Mouse (Mus musculus) megakaryocyte-erythroid progenitor cell, adult 5 weeks (primary cell): Measurements from ENCODE around the gene Vps51. TPM values are rescaled to one million over a fixed set of nuclear protein-coding genes. Genes with fewer than 3 reads are reported as not detected.

Experiments used
- polyA plus RNA-seq: library from polyadenylated mRNA; stranded (reverse); fragments of >175 nt; gene quantifications from 2 replicates; pipeline ENCODE4 v1.2.3, GENCODE M21; 2012

The Vps51 gene
- 42.3 and 58.6 TPM in 2 replicates for polyA plus RNA-seq

DNA sequence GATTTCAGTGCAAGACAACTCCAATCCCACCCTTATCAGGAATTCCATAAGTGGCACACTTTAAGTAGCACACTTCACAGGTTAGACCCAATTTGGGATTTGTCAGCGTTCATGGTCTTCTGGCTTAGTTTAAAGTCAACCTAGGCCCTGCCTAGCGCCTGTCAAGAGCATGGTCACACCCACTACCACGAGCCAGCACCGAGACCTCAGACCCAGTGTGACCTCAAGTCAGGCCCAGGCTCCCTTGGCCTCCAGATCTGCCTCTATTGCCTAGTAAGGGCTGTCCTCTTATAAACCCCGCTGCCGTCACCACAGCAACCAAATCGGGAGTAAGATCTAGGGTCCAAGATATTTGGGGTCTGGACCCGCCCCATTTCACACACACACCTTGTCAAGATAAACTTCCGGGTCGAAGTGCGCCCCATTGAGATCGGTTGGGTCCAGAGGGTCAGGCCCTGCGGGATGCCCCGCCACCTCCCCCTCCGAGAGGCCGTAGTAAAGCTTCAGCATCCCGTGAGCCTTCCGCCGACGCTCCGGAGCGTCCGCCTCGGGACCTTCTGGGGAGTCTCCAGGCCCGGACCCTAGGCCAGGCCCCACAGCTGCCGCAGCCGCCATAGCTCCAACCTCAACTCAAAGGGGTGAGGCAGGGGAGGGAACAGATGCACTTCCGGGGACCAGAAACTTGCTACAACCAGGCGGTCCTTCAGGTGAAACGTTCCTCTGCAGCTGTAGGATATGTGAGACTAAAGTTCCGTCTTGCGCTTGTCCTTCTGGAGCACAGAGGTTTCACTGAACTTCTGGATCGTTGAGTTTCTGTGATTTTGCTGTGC is at the start of gene Vps51:
Vps51 (minus strand) TSS at position 668 of the 830 bp plus-strand sequence.

GRCm38 (mm10) chr19:6117986-6118676 is 41.1 kb upstream of the Vps51 start, which contains the start of gene Sac3d1:
Gene Sac3d1, minus strand, starts transcription at chr19:6118650.

DNA sequence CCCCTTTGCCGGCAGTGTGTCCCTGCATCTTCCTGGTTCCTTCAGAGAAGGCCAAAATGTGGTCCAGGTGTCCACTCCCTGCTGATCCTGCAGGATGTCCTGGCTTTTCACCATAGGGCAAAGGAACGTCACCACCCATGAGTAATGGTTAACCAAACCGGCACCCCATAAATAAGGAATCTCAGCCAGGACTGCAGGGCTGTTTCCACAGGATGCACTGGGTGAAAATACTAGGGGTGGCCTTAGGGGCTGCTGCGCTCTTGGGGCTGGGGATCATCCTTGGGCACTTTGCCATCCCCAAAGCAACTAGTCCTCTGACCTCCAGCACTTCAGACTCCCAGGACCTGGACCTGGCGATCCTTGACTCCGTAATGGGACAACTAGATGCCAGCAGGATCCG is 28.6 kb upstream of the Vps51 start, which contains the start of gene Naaladl1:
Naaladl1 (plus strand) TSS at position 197 of the 400 bp plus-strand sequence.

DNA sequence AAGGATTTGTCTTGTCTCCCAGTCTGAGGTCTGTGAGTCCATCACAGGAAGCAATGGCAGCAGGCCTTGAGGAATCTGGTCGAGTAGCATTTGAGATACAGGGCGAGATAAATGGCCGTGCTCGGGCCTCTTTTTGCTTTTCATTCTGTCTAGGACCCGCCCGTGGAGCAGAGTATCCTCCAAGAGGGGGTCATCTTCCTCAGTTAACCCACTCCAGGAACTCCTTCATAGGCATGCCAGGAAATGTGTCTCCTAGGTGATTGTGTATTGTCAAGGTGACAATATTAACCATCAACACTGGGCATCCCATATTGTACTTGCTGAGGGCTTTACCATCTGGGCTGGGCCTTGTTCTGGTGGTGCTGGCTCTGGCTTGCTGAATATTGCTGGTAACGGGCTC is 17.1 kb upstream of the Vps51 start, which contains the start of gene AC131692.1:
AC131692.1 (plus strand) TSS at position 301 of the 400 bp plus-strand sequence.

GRCm38 (mm10) chr19:6084478-6085248 is 7.6 kb upstream of the Vps51 start, which contains the start of the genes Zfpl1 and Cdca5:
Gene Zfpl1, minus strand, starts transcription at chr19:6084956.
Gene Cdca5, plus strand, starts transcription at chr19:6084983.

DNA sequence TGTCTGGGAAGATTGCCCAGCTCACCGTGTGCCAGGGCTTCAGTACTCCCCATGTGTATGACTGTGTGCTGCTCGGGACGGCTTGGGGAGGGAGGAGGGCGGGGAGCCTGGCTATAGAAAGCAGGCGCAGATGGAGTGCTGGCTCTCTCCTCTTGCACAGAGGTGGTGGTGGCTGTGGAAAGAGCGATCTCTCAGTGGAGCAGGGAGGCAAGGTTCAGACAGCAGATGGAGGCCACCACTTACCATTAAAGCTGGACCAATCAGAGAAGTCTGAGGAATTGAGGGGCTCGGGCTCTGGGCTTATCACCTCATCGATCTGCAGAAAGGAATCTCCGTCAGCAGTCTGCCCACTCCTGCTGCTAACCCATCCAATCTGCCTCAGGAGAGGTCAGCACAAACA is 5.1 kb upstream of the Vps51 start, which contains the start of gene Gm28374:
Gm28374 (minus strand) TSS at position 101 of the 400 bp plus-strand sequence.

GRCm38 (mm10) chr19:6079983-6080480 is 3.0 kb upstream of the Vps51 start, which contains the start of gene Tmem262:
Gene Tmem262, plus strand, starts transcription at chr19:6080033.

DNA sequence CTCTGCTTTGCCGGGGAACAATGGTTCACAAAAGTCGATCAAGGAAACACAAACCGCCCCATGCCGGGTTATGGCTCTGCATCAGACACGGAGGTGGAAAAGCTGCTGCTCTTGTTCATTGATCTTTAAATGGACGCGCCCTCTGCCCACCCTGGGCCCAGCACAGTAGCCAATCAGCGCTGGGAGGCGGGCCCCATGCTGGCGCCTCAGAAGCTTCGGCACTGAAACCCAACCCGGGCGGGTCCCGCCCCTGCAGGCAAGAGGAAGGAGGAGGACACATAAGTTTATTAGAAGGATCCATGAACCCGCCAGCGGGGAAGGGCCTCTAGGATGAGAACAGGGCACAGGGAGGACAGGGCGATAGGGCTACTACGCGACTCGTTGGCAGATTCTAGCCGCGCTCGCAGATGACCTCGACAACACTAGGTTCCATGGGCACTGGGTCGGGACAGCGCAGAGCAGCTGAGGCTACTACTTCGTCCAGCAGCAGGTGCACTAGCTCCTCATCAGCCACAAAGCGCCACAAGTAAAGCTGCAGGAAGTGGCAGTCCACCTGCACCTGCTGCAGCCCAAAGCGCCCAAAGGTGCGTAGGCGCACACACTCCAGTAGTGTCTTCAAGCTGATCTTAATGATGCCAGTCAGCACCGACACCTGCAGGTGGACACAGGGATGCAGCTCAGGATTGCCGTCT is 9.2 kb downstream of the Vps51 start, which contains the start of gene Tm7sf2:
Tm7sf2 (minus strand) TSS at position 650 of the 692 bp plus-strand sequence.

DNA sequence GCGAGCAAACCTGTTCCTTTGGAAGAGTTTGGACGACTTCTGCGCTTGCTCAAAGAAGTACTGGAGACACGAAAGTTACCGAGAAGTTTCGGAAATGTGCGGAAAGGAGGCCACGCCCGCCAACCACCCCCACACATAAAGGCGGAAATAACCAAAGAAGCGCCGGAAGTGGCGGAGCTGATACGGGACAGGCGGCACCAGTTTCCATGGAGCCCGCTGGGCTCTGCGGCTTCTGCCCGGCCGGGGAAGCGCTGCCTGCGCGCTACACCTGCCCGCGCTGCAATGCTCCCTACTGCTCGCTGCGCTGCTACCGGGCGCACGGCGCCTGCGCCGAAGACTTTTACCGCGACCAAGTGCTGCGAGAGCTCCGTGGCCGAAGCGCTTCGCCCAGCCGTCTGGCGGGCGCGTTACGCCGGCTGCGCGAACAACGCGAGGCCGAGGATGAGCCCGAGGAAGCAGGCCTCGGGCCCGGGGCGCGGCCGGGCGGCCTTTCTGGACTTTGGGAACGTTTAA is 16.0 kb downstream of the Vps51 start, which contains the start of gene Znhit2:
Znhit2 (plus strand) TSS at position 172 of the 513 bp plus-strand sequence.

DNA sequence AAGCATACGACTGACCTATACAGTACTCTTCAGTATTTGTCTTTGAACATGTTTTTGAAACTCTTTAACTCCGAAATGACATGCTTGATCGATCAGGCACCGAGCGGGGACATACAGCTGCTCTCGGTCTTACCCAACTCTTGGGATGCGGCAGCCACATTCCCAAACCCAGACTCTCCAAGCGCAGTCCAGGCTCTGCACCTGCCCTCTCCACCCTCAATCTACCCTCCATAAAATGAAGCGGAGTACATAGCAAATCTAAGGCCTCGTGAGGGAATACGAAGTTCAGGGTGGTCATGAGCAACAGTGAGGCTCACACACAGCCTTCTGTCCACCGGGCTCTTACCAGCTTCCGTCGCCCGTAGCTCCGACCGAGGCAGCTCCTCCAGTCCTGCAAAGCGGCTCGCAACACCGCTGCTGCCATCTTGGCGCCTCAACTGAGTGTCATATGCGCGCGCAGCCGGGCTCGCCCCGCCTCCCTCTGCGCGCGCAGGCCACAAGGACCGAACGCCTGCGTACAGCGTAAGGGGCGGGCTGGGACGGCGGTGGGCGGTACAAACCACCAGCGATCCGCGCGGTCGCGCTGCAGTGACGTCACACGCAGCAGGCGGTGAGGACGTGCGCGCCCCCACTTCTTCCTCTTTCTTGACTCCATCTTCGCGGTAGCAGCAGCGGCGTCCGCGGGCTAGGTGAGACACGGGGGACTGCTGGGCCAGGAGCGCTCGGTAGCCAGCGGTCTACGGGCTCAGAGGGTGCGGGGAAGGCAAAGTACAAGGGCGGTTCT is 19.5 kb downstream of the Vps51 start, which contains the start of the genes Mrpl49 and Fau:
Mrpl49 (minus strand) TSS at position 473 of the 784 bp plus-strand sequence.
Fau (plus strand) TSS at position 532 of the 784 bp plus-strand sequence.

DNA sequence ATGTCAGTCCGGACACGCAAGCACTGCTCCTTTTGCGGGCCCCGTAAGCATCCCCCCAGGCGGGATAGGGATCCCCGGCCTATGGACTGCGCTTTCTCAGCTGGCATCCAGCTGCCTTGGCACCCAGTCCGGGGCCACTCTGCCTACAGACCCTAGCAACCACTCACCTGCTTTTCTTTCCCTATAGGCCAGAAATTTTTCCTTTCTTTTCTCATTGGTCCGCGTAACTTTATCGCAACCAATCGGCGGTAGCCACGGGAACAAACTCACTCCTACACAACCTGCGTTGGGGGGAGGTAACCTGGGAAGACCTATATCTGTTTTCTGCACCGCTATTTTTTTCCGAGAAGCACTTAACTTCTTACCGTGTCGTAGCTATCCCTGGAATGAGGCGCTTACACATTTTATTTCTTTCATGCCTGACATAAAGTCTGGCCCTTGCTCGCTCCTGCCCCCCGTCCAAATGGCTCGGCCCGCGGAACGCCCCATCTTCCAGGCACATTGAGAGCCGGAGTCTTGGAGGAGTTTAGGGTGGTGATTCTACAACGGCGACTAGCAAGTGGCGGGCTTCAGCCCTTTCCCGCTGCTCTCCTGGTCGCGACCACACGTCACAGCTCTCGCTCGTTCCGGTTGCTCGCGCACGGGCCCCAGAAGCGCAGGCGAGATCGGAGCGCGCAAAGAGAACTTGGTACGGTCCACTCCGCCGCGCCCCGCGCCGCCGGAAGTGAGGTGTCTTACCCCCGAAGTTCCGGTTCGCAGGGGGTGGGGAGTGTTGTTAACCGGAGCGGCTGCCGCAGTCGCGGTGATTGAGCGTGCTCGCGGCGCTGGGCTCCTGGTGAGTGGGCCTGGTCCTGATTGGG is 30.5 kb downstream of the Vps51 start, which contains the start of gene Syvn1:
Syvn1 (plus strand) TSS at position 283 of the 860 bp plus-strand sequence.

Other genes starting within 250 kb of the Vps51 start
- 27.8 and 28.3 TPM in 2 replicates for gene Frmd8, start 202.0 kb downstream of the Vps51 start, polyA plus RNA-seq
- gene Slc25a45, start 199.4 kb downstream of the Vps51 start, polyA plus RNA-seq = 8.4 and 9.5 TPM in 2 replicates
- 0.84 and 1.3 TPM in 2 replicates for gene Tigd3, start 183.1 kb downstream of the Vps51 start, polyA plus RNA-seq
- gene Dpf2, start 164.2 kb downstream of the Vps51 start, polyA plus RNA-seq = 48.2 and 61.9 TPM in 2 replicates
- gene Cdc42ep2, start 152.4 kb downstream of the Vps51 start, polyA plus RNA-seq = 0.10 and 0.20 TPM in 2 replicates
- gene Pola2, start 113.0 kb downstream of the Vps51 start, polyA plus RNA-seq = 41.2 and 48.3 TPM in 2 replicates
- not detected in 2 replicates for gene Slc22a20, start 91.1 kb downstream of the Vps51 start, polyA plus RNA-seq
- 105 and 106 TPM in 2 replicates for gene Capn1, start 61.3 kb downstream of the Vps51 start, polyA plus RNA-seq
- 167 and 179 TPM in 2 replicates for gene Syvn1, start 30.7 kb downstream of the Vps51 start, polyA plus RNA-seq
- 22.3 and 22.4 TPM in 2 replicates for gene Mrpl49, start 19.4 kb downstream of the Vps51 start, polyA plus RNA-seq
- 4,552 and 5,111 TPM in 2 replicates for gene Fau, start 19.4 kb downstream of the Vps51 start, polyA plus RNA-seq
- gene Znhit2, start 16.0 kb downstream of the Vps51 start, polyA plus RNA-seq = 62.2 and 69.2 TPM in 2 replicates
- 10.4 and 10.7 TPM in 2 replicates for gene Tm7sf2, start 8.9 kb downstream of the Vps51 start, polyA plus RNA-seq
- gene Tmem262, start 2.8 kb upstream of the Vps51 start, polyA plus RNA-seq = not detected in 2 replicates
- gene Gm28374, start 5.0 kb upstream of the Vps51 start, polyA plus RNA-seq = 0.47 and 1.4 TPM in 2 replicates
- gene Zfpl1, start 7.7 kb upstream of the Vps51 start, polyA plus RNA-seq = 69.2 and 77.1 TPM in 2 replicates
- 10.9 and 13.6 TPM in 2 replicates for gene Cdca5, start 7.8 kb upstream of the Vps51 start, polyA plus RNA-seq
- 2.3 and 3.3 TPM in 2 replicates for gene AC131692.1, start 17.2 kb upstream of the Vps51 start, polyA plus RNA-seq
- gene Naaladl1, start 28.6 kb upstream of the Vps51 start, polyA plus RNA-seq = 0.07 and 0.37 TPM in 2 replicates
- gene Sac3d1, start 41.4 kb upstream of the Vps51 start, polyA plus RNA-seq = 57.7 and 61.3 TPM in 2 replicates
- 117 and 133 TPM in 2 replicates for gene Snx15, start 51.1 kb upstream of the Vps51 start, polyA plus RNA-seq
- 0.92 and 1.5 TPM in 2 replicates for gene Batf2, start 63.8 kb upstream of the Vps51 start, polyA plus RNA-seq
- gene Arl2, start 64.3 kb upstream of the Vps51 start, polyA plus RNA-seq = 54.7 and 67.6 TPM in 2 replicates
- gene Majin, start 107.2 kb upstream of the Vps51 start, polyA plus RNA-seq = not detected in 2 replicates
- not detected in 2 replicates for gene Gpha2, start 149.1 kb upstream of the Vps51 start, polyA plus RNA-seq
- 17.7 and 17.9 TPM in 2 replicates for gene Ppp2r5b, start 158.6 kb upstream of the Vps51 start, polyA plus RNA-seq
- gene Atg2a, start 164.4 kb upstream of the Vps51 start, polyA plus RNA-seq = 78.6 and 105 TPM in 2 replicates
- 158 and 171 TPM in 2 replicates for gene Ehd1, start 199.5 kb upstream of the Vps51 start, polyA plus RNA-seq
- 17.3 and 21.8 TPM in 2 replicates for gene Cdc42bpg, start 229.2 kb upstream of the Vps51 start, polyA plus RNA-seq